ENCODE assay signal across 8 mouse cellular contexts in the genomic region with DNA sequence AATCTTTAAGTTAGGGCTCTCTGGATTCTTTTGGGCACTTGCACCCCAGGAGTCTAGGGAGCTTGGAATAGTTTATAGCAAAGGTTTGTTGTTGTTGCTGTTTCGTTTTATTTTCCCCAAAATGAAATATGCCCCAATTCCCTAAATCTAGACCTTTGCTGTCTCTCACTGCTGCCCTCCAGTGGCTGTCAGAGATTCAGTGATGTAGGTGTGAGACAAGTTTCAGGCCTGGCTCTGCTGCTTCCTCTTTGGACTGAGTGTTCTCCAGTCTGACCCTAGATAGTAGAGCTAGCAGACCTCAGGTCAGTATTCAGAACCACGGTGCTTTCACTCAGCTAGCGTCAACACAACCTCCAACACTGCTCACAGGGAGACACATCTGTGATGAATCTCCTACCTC.
DNase-seq lines count a peak whose midpoint lies in the region; ATAC-seq lines count a peak whose summit lies in the region.

No protein-coding gene starts in this region.

- DNase-seq in forebrain, embryonic 14.5 days (ENCODE audit: low spot score), result peak; percentile 16
- DNase-seq in urinary bladder, adult 18-20 months (ENCODE audit: low spot score in 2 of 2), result peak; percentile 4 to 22
- DNase-seq in urinary bladder, postnatal 10 days (ENCODE audit: low spot score), result no peak
- DNase-seq in embryo, embryonic 11 days, result peak; percentile 32
- peak; percentile 53 to 66 for DNase-seq in kidney, postnatal 25 days
- DNase-seq in lung, postnatal 36 days, result peak; percentile 75
- DNase-seq in thymus, postnatal 14 days, result peak; percentile 42

- H3K4me2 ChIP-seq in forebrain, embryonic 14.5 days (ENCODE audit: low read length), result no peak overlapping the region
- no peak overlapping the region for H3K4me2 ChIP-seq in forebrain, embryonic 15.5 days (replicated peaks)

- ATAC-seq in forebrain, embryonic 14.5 days, result no peak
- ATAC-seq in forebrain, embryonic 15.5 days (replicated peaks), result no peak

- no peaks in the 10 kb centered on the region for H3K4me1 ChIP-seq in forebrain, embryonic 14.5 days (ENCODE audit: control insufficient read depth, insufficient read depth, low read length)
- no peaks in the 10 kb centered on the region for H3K4me1 ChIP-seq in forebrain, embryonic 15.5 days

- WGBS in forebrain, embryonic 14.5 days, result 72% methylated on average over 3 of the region's 3 CpGs
- 71% methylated on average over 3 of the region's 3 CpGs for WGBS in forebrain, embryonic 15.5 days

- H3K4me3 ChIP-seq in forebrain, embryonic 14.5 days (ENCODE audit: low read depth, low read length), result no peak overlapping the region
- H3K4me3 ChIP-seq in forebrain, embryonic 15.5 days, result no peak overlapping the region

- no peaks in the 10 kb centered on the region for H3K27me3 ChIP-seq in forebrain, embryonic 14.5 days (replicated peaks; ENCODE audit: control insufficient read depth, insufficient read depth, low read length)
- H3K27me3 ChIP-seq in forebrain, embryonic 15.5 days, result no peaks in the 10 kb centered on the region

- H3K27ac ChIP-seq in forebrain, embryonic 14.5 days (ENCODE audit: low read depth, low read length), result no peak overlapping the region
- no peak overlapping the region for H3K27ac ChIP-seq in forebrain, embryonic 15.5 days (replicated peaks)

- H3K9ac ChIP-seq in forebrain, embryonic 14.5 days (ENCODE audit: low read length), result no peak overlapping the region
- H3K9ac ChIP-seq in forebrain, embryonic 15.5 days (replicated peaks), result no peak overlapping the region

- H3K36me3 ChIP-seq in forebrain, embryonic 14.5 days (ENCODE audit: control insufficient read depth, insufficient read depth, low read length), result no peaks in the 10 kb centered on the region
- no peaks in the 10 kb centered on the region for H3K36me3 ChIP-seq in forebrain, embryonic 15.5 days

- no peaks in the 10 kb centered on the region for H3K9me3 ChIP-seq in forebrain, embryonic 14.5 days (replicated peaks; ENCODE audit: control insufficient read depth, low read length)
- H3K9me3 ChIP-seq in forebrain, embryonic 15.5 days, result no peaks in the 10 kb centered on the region
